Mouse (Mus musculus): ENCODE results near the gene Slc35b1.

- TF ChIP-seq CTCF (IDR thresholded peaks at IDR 0.05; ENCODE audit: low read depth) (no peak), EP300 (IDR thresholded peaks at IDR 0.05; ENCODE audit: low read depth) (no peak)
Measured at GRCm38 (mm10) chr11:95343180-95343579, 41.3 kb upstream of the Slc35b1 start.
